Comparison of ENCODE assay signal across 13 mouse cellular contexts in the genomic region with DNA sequence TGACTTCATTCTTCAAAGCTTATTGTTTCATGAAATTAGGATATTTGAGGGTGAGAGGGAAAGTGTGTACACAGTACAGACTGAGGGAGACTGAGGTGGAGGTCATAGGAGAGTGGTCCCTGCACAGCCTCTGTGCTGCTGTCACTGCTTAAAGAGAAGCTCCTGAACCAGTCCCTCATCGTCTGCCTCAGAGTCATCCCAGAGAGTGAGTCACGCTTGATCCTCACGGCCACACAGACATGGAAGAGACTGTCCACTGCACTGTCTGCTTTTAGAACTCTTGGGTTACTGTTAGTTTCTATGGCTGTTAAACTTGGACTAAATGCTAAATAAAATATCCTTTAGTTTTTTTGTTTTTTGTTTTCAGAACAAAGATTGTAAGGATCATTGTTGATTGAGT.
"Had no signal": no experiment of that assay in that cellular context is flagged by ENCODE, and none has a peak within 500 bp of the region (broad histone marks: within the 10 kb centered on the region; RNA-seq: fewer than 3 reads in every experiment).

No protein-coding gene starts in this region.

- H3K27me3 ChIP-seq: limb, embryonic 12.5 days; lung, embryonic 15.5 days; megakaryocyte, embryonic 14.5 days; neural tube, embryonic 12.5 days had no signal

- H3K4me2 ChIP-seq: limb, embryonic 12.5 days; lung, embryonic 15.5 days; midbrain, embryonic 11.5 days; neural tube, embryonic 12.5 days had no signal

- H3K9me3 ChIP-seq: limb, embryonic 12.5 days; lung, embryonic 15.5 days; megakaryocyte, embryonic 14.5 days; neural tube, embryonic 12.5 days had no signal

- H3K27ac ChIP-seq: layer of hippocampus, adult 2 months; limb, embryonic 12.5 days; lung, embryonic 15.5 days; macrophage; neural tube, embryonic 12.5 days had no signal

- H3K4me3 ChIP-seq: layer of hippocampus, adult 2 months; limb, embryonic 12.5 days; lung, embryonic 15.5 days; megakaryocyte, embryonic 14.5 days; neural tube, embryonic 12.5 days had no signal

- H3K36me3 ChIP-seq: limb, embryonic 12.5 days; lung, embryonic 15.5 days; neural tube, embryonic 12.5 days had no signal

- DNase-seq: kidney, postnatal 10 days; kidney, postnatal 4 days; liver; lung, postnatal 14 days; thymus, postnatal 36 days had no signal

- H3K9ac ChIP-seq: limb, embryonic 12.5 days; lung, embryonic 15.5 days; neural tube, embryonic 12.5 days had no signal

- ATAC-seq: midbrain, embryonic 16.5 days had no signal
